Mouse (Mus musculus) lung, adult 2 months (tissue): ENCODE measurements around the gene Hmga2. TPM values are rescaled to one million over a fixed set of nuclear protein-coding genes. Genes with fewer than 3 reads are reported as not detected.

Experiments
- DNase-seq: peaks from one replicate; pipeline ENCODE4 v3.0.0; 2022
- H3K4me1 ChIP-seq: fragments of 200-500 bp; 2 replicates; pipeline ENCODE4 v1.6.1; 2011; ENCODE audit warnings: low read length; ENCODE audit not compliant: control insufficient read depth, insufficient read depth
- H3K4me3 ChIP-seq: fragments of 200-500 bp; replicated peaks from 2 replicates; pipeline ENCODE3; 2011; ENCODE audit warnings: low read depth, mild to moderate bottlenecking, control low read depth, low read length; ENCODE audit errors: extremely low read depth
- CTCF ChIP-seq: fragments of 200-500 bp; IDR thresholded peaks from 2 replicates; pipeline ENCODE4 v1.5.1; 2011; ENCODE audit warnings: mild to moderate bottlenecking, low read length, control low read depth; ENCODE audit not compliant: insufficient read depth
- POLR2A ChIP-seq: fragments of 200-500 bp; IDR thresholded peaks from 2 replicates; pipeline ENCODE4 v1.6.1; 2011; ENCODE audit warnings: low read depth, mild to moderate bottlenecking, control low read depth, low read length, borderline replicate concordance; ENCODE audit errors: extremely low read depth
- WGBS: fragments of 180-500 bp; shearing (Covaris S2); methylation state at CpG from one replicate; pipeline ENCODE4 v1.1.7; 2018; 5-methylcytosine and 5-hydroxymethylcytosine counted together
- polyA plus RNA-seq: library from polyadenylated mRNA; depleted of rRNA; stranded (reverse); fragments of >200 nt; gene quantifications from 2 replicates; pipeline ENCODE4 v1.2.3, GENCODE M21; 2012

Gene Hmga2
- polyA plus RNA-seq, 1 experiment = not detected

DNA sequence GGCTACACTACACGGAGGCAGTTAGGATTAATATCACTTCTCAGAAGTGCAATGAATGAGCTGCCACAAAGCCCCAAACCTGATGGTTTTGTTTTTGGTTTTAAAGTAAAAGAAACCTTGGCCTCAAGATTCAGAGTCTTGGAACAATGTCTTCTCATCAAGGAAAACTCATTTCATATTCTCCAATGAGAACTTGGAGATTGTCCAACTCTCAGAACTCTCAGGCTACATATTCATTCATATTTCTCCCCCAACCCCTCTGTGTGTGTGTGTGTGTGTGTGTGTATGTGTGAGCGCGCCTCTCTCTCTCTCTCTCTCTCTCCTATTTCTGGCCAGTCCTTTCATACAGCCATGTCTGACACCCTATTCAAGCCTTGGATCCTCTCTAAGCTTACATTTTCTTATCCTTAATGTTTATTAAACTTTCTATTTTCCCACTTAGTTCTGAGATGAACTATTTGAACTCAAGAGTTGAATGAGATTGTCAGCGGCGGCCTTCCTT, 46.5 kb downstream of the Hmga2 start:
- no peaks in the 10 kb centered on the region for H3K4me1 ChIP-seq
- H3K4me3 ChIP-seq = no peak overlapping the region

DNA sequence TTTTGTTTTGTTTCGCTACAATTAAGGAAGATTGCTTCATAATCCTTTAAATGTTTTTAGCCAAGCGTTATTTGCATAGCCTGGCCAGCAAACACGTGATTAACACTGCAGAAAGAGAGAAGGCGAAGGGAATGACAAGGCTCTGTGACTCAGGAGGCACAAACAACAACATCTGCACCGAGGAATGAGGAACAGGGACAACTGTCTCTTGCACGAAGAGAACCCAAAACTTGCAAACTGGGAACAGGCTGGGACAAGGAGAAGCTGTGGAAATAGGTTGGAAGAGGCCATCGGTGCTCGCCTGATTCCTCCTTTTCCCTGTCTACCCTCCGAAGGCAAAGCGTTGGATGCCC, 47.1 kb downstream of the Hmga2 start:
- no peak for DNase-seq
- Histone ChIP-seq H3K4me1 (no peaks in the 10 kb centered on the region), H3K4me3 (no peak overlapping the region)
- WGBS = 54% methylated on average over 10 of the region's 10 CpGs
- TF ChIP-seq CTCF (no peak), POLR2A (no peak)

More for the DNA sequence above, 46.5 kb downstream of the Hmga2 start:
- DNase-seq = no peak
- no peak for TF ChIP-seq POLR2A
- TF ChIP-seq CTCF = no peak
- 81% methylated on average over 5 of the region's 5 CpGs for WGBS

- peak; percentile 20 for DNase-seq
- peak overlapping the region; percentile 27 for H3K4me3 ChIP-seq
- no peaks in the 10 kb centered on the region for H3K4me1 ChIP-seq
- WGBS = 38% methylated on average over 33 of the region's 33 CpGs
- no peak for TF ChIP-seq CTCF
- TF ChIP-seq POLR2A = no peak
Observed at GRCm38 (mm10) chr10:120428430-120429198, 47.7 kb downstream of the Hmga2 start.

DNA sequence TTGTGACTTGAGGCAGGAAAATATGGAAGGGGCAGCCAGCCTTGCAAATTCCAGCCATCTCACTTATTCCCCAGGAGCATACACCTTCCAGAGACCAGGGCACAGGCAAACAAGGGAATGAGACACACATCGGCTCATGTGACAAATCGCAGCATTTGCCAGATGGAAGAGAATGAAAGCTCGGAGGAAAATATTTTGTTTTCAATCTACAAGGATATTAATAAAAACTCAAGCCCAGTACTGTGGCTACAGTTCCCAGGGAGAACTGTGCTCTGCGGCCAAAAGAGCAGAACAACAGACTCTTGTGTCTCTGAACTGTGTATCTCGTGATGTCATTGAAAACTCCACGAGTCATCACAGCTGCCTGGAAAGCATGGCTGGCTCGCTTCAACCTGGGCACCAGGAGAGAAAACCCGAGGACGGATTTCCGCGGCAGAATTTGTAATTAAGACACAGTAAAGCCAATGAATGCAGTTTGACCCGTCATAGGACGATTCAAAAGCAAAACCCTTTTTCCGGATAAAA, 50.1 kb downstream of the Hmga2 start:
- WGBS = 79% methylated on average over 14 of the region's 14 CpGs
- DNase-seq = no peak
- no peaks in the 10 kb centered on the region for H3K4me1 ChIP-seq

GRCm38 (mm10) chr10:120424015-120424414, 52.3 kb downstream of the Hmga2 start:
- no peak for DNase-seq
- Histone ChIP-seq H3K4me1 (no peaks in the 10 kb centered on the region), H3K4me3 (no peak overlapping the region)
- TF ChIP-seq POLR2A (no peak), CTCF (no peak)
- 75% methylated on average over 9 of the region's 9 CpGs for WGBS

More for the DNA sequence above, 50.1 kb downstream of the Hmga2 start:
- no peak overlapping the region for H3K4me3 ChIP-seq
- TF ChIP-seq CTCF = no peak
- no peak for TF ChIP-seq POLR2A

GRCm38 (mm10) chr10:120423256-120423655, 53.0 kb downstream of the Hmga2 start:
- H3K4me3 ChIP-seq = no peak overlapping the region
- WGBS = 66% methylated on average over 7 of the region's 7 CpGs
- no peaks in the 10 kb centered on the region for H3K4me1 ChIP-seq
- TF ChIP-seq CTCF = no peak
- no peak for TF ChIP-seq POLR2A
- DNase-seq = no peak

- TF ChIP-seq POLR2A (no peak), CTCF (no peak)
- no peak for DNase-seq
- WGBS = 59% methylated on average over 4 of the region's 4 CpGs
- Histone ChIP-seq H3K4me1 (no peaks in the 10 kb centered on the region), H3K4me3 (no peak overlapping the region)
Observed at GRCm38 (mm10) chr10:120422820-120423219, 53.4 kb downstream of the Hmga2 start.

- DNase-seq = peak; percentile 60
- Histone ChIP-seq H3K4me1 (no peaks in the 10 kb centered on the region), H3K4me3 (no peak overlapping the region)
- TF ChIP-seq CTCF (no peak), POLR2A (no peak)
- WGBS = 25% methylated on average over 10 of the region's 10 CpGs
Observed at GRCm38 (mm10) chr10:120422050-120422449, 54.2 kb downstream of the Hmga2 start.

GRCm38 (mm10) chr10:120420971-120421629, 55.2 kb downstream of the Hmga2 start:
- no peak for DNase-seq
- Histone ChIP-seq H3K4me1 (no peaks in the 10 kb centered on the region), H3K4me3 (no peak overlapping the region)
- WGBS = 73% methylated on average over 15 of the region's 15 CpGs
- TF ChIP-seq POLR2A = no peak
- TF ChIP-seq CTCF = no peak
